Mouse (Mus musculus): Measurements from ENCODE around the gene Cobll1. TPM values are rescaled to one million over a fixed set of nuclear protein-coding genes. Genes with fewer than 3 reads are reported as not detected.

Cobll1 gene
- total RNA-seq, 4 experiments from 2014 or later = 247 to 481 (median 339) TPM

DNA sequence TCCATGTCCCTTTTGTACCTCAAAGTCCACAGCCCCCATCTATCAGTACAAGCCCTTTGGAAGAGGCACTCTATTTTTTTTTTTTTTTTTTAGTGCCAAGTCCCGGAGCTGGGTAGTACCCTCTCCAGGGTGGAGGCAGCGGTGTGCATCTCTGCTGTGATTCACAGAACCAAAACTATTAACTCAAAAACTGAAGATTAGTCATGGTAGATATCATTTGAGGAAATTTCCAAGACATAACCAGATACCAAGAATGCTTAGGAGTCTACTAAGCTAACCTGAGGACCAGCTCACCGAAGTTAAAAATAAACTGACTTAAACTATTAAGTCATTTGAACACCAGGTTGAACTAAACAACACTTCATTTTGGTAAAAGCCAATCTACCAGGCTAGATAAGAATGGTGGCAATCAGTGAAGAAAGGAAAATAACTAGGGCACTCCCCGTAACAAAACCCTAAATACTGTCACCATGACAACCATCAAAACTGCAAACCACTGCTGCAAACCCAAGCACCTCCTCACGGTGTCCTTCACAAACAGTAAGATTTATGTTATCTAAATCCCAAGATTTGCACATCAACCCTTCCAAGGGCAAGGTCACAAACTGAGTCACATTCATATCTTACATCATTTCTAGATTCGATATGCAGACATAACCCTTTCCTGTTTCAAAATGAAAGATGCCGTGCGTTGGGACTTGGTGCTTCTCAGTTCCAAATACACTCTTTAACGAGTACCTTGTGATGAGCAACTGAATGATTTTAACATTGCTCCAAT lies 43.8 kb downstream of the Cobll1 start:
- peak; percentile 55 for DNase-seq

DNA sequence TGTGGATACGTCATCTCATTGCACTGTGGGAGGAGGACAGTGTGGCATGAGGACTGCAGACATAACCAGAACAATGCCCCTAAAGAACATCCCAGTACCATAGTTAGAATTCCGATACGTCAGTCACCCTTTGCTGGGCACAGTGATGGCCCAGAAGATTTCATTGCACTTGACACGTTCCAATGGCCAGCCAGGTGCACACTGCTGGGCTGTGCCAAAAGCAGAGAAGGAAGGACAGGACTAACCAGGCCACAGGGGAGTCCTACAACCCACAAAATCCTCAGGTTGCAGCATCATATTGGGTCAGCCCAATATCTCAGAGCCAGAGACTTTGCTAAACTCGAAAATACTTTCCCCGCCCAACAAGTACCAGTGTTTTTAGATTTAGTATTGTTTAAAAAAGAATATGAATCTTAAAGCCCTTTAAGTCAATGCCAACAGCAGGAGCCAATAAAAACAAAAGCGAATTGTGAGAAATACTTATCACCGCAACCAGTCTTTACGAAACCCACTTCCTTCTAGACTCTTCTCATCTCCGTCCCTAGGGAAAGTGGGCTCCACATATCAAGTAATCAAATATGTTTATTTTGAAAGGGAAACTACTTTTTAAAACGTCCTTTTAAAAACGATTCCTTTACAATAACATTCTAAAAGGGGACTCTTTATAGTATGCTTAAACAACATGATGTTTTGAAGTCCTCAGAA lies 46.0 kb downstream of the Cobll1 start:
- no peak for DNase-seq

DNA sequence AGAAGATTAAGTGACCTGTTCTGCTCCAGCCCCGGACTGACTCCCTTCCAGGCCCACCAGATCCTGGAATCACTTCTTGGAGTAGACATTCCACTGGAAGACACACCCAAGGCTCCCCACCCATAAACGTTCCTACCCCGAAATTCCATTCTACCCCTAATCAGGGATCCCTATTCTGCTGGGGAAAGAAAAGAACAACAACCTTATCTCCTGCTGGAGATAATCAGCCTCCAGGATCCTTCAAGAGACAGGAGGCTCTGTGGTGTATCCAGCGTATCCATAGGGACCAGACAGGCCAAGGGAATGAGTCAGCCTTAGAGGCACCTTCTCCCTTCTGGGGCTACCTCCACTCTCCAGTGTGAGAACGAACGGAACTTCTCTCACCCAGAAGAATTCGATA lies 47.8 kb downstream of the Cobll1 start:
- no peak for DNase-seq

DNA sequence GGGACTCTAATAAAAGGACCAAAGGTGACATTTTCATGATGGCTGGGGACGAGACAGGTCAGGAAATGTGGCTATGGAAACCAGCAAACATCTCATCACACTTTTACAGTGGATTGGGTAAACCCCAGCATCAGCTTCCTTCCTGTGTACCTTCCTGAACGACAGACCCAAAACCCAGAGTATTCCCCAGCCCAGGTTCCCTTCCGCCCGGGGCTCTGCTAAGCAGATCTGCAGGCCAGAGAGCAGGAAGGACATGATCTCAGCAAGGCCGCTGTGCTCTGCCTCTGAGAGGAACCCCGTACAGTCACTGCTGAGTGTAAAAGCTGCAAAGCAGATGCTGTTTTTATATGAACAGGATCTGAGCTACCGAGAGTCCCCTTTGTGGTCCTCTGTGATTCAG lies 49.9 kb downstream of the Cobll1 start:
- no peak for DNase-seq

DNA sequence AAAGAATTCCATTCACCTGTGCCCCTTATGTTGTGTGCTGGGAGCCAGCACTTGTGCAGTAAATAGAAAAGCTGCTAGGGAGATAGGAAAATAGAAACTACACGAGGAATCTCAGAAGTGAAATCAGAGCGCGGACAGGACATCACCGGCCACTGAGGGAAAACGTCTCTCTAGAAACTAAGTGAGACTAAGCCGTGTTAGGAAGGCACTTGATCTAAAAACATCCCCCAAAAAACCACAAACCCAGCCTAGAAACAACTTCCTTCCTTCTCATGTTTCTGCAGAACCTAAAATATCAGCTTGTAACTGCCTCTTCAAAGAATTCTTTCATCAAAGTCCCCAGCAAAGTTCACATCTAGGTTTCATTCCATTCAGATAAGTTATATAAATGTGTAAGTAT lies 50.6 kb downstream of the Cobll1 start:
- no peak for DNase-seq

DNA sequence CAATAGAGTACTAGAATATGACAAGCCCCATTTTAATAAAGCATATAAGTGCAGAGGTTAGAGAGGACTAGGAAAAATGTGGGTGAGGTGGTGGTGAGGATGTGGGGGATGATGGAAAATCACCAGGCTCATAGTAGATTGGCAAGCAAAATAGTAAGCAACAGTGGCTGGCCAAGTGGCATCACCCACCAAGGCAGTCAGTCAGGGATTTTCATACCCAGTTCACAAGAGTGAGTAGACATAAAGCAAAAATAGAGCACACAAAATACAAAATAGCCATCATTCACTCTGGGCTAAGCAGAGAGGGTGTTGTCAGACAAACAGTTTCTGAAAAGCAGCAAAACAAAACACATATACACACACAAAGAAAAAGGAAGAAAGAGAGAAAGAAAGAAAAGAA lies 51.6 kb downstream of the Cobll1 start:
- DNase-seq = no peak

DNA sequence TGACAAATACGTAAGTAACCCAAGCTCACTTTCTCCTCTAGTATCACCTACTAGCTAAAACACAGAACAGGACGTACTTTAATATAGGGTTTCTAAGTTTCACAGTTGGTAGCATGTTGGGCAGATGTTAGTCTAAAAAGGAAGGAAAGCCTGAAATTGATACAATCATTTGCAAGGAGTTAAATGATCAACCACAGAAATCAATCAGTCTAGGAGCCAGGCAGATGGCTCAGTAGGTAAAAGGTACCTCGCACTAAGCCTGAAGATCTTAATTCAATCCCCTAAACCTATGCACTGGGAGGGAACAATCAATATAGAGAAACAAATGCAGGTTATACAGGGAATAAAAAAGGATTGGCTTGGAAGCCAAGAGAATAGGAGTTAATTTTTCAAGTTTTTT lies 52.0 kb downstream of the Cobll1 start:
- DNase-seq = no peak

DNA sequence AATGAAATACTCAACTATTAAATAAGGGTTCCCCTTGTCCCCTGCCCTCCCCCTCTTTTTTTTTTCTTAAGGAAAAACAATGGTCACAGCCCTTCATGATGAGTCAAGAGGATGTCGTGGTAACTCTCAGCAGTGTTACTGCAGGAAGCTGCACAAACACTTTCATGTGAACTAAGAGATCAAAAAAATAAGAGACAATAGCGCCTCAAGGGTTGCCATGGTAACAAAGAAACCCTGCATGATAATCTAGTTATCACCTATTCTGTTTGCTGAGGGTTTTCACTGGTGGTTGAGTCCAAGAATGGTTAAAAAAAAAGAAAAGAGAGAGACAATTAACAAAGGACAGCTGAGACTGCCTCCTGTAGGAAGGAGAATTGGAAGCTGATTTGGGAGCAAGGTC lies 56.5 kb downstream of the Cobll1 start:
- DNase-seq = no peak

DNA sequence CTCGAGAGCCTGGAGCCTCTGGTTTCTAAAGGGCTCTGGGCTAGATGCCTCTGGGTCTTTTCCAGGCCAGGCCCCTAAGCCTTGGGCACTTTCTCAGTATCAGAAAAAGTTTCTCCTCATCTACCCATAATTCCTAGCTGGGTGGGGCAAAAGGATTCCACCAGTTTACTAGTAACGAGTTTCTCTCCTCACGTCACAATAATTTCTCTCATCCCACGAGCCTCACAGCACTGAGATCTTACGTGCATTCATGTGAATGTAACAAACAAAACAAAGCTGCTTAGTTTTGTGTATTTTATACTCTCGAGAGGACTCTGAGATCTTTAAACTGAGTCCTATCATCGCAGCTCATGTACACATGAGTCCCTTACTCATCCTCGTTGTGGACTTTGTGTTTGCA lies 57.5 kb downstream of the Cobll1 start:
- no peak for DNase-seq

DNA sequence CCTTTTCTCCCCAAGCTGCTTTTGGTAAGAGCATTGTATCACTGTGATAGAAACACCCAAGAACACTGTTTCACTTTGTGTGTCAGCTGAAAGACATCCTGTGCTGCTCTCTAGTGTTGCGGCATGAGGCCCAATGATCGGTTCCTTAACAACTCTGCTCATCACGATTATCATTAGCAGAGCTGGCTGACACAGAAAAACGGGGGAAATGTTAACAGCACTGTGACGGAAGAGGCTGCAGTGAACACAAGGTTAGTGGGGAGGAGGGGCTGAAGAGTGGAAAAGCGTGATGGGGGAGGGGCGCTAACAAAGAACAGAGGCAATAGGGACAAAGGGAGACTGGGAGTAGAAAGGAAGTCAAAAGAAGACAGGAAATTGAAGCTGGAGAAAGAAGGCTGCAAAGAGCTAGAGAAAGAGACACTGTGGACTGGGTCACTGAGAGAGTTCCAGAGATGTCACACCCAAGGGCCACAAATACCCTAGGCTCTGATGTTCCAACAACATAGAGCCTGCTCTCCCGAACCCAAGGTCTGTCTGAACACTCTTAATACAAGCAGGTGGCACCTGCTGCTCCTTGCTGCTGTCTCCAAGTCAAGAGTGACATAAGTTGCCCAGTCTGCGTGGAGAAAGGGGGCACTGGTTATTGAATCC lies 58.0 kb downstream of the Cobll1 start:
- DNase-seq = no peak

DNA sequence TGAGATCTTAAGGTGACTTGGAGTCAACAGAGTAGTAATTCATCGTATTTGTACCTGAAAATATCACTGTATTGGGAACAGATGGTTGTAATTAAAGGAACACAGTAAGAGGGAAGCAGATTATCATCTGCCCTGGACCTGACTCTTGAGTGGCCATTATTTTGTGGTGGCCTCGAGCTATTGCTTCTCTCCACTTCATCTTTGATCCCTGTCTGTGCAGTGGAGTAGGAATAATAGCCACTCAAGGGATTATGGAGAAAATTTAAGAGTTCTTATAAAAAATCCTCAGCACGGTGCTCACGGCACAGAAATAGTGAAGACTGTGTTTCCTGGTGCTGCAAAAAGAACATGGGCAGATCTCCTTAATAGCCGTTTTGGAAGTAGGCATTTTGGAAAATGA lies 63.6 kb downstream of the Cobll1 start:
- no peak for DNase-seq

DNA sequence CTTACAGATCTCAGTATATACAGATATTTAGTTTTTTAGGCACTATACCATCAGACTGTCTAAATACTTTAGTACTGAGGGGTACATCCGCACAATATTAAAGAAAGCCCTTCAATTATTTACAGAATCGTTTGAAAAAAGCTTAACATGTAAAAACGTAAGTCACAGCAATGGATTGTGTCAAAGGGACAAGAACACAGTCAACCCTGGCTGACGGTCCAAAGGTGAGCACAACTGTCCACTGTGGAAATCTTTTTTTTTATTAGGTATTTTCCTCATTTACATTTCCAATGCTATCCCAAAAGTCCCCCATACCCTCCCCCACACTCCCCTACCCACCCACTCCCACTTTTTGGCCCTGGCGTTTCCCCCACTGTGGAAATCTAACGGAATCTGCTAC lies 67.1 kb downstream of the Cobll1 start:
- DNase-seq = no peak

DNA sequence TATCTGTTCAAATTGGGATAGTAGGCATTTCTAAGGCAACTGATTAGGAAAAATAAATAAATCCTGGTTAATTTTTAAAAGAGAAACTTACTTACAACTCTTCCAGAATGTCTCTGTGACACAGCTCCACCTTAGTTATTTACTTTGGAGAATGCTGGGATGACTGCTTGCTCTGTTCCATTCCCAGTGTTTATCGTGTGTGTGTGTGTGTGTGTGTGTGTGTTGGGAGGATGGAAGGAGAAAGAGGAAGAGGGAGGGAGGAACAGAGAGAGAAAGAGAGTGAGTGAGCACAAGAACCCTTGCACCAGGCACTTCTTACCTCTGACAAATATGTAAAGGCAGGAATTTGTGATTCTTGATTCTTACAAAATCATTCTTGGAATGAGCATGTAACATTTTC lies 67.7 kb downstream of the Cobll1 start:
- no peak for DNase-seq

DNA sequence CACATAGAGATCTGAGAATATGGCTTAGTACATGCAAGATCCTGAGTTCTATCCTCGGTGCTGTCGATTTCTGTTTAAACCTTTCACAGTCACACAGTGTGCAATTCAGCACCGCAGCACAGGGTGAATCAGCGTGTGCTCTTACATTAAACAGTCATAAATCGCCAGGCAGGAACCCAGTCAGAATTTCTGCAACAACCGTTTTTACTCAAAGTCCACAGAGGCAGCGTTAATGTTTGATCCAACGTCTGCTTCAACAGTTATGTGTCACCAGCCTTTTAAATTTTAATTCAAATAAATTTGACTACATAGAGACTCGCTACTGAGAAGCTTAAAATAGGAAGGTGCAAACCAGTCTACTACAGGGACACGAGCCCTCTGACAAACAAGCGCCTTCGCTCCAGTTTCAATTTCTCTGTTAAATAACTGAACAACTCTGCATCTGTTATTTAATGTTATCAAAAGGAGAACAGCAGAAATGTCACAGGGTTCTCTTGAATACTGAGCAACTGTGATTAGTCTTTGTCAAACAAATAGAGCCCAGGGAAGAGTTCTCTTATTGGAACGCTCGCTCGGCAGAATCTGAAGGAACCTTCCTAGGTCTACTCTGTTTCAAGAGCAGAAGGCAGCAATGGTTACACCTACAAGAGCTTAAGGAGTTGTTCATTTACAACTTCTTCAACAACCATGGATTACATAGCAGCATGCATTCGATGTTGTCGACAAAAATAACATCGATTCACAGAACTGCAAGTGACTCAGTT lies 68.3 kb downstream of the Cobll1 start:
- DNase-seq = no peak

DNA sequence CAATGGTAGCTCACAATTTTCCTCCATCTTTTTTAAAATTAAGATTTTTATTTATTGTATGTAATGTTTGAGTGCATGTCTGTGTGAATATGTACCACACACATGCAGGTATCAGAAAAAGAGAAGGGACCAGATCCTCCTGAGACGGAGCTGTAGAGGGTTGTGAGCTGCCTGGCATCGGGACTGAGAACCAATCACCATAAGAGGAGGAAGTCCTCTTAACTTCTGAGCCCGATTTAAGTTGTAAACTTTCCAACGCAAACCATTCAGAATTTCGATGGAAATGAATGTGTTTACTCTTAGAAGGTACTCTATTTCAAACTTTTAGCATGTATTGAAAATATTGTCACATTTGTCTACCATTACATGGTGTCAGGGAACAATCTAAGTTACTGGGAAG lies 68.9 kb downstream of the Cobll1 start:
- no peak for DNase-seq

DNA sequence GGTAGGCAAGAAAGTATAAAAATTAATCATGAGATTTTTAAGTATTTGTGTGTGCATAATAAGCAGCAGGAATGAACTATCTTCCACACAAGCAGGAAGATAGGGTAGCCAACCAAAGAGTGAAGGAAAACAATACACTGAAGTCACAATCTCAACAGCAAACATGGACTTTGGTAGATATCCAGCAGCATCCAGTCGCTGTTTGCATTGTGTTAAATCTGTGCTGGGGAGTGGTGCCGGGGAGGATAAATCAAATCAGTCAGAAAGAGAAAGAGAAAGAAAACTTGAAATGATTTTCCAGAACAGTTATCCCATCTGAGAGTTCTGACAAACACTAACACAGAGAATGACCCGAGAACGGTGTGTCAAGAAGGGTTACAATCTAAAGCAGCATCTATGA lies 75.2 kb downstream of the Cobll1 start:
- DNase-seq = no peak

DNA sequence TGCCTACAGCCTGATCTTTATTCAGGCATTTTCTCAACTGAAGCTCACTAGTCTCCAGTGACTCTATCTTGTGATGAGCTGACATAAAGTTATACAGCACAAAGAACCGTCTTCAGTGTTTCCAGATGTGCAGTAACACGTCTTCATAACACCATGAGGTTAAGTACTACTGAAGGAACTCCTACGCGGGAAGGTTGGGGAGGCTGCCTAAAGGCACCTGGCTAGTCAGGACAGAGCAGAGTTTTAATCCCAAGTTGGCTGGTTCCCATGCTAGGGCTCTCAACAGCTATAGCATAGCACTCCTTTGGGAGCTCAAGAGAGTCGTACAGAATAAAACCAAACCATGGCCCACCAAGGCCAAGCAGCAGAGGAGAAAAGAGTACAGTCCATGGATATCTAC lies 76.6 kb downstream of the Cobll1 start:
- DNase-seq = no peak

DNA sequence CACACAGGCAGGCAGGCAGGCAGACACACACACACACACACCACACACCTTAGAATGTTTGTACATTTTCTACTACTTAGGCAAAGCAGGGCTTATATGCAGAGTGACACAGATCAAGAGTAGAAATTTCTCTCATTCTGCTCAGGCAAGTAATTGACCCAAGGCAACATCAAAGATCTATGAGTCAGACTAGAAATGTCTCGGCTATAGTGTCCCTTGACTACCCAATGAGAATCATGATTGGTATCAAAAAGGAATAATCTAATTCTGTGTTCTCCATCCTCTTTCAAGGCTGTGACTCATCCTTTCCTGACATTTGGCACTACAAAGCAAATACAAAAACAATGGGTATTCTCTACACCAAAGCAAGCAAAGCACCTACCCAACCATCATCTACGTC lies 77.5 kb downstream of the Cobll1 start:
- DNase-seq = no peak

DNA sequence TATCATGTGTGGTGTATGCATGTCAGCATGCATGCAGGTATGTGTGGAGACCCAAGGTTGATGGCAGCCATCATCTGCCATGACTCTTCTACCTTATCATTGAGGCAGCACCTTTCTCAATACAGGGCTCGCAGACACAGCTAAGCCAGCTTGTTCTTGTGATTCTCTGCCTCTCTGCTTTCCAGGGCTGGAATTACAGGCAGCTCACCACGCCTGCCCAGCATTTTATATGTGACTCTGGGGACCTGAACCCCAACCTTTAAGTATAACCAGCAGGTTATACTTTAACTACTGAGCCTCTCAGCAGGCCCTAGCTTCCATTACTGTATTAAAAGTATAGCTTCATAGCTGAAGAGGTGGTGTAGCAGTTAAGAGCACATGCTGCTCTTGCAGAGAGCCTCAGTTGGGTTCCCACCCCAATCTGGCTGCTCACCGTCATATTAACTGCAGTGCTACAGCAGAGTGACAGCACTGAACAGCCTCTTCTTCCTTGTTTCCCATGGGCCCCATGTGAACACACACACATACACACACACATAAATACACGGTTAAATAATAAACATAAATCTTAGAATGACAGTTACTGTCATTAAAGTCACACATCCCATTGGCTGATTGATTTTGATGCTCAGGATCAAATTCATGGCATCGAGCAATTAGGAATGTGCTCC lies 81.1 kb downstream of the Cobll1 start:
- no peak for DNase-seq

DNA sequence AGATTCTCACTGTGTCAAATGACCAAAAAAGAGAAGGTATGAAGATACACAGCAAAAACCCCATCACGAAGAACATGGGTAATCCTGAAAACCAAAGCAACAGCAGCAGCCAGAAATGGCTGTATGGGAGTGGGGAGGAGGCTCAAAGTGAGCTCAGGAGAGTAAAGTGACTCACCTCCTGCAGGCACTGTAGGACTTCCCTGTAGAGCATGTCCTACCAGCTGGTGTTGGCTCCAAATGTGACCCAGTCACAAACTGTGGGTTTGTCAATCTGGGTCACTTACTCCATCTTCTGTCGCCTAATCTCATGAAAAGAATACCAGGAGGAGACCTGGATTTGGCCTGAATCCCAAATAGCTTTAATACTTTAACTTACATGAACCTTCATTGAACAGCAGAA lies 81.9 kb downstream of the Cobll1 start:
- no peak for DNase-seq

DNA sequence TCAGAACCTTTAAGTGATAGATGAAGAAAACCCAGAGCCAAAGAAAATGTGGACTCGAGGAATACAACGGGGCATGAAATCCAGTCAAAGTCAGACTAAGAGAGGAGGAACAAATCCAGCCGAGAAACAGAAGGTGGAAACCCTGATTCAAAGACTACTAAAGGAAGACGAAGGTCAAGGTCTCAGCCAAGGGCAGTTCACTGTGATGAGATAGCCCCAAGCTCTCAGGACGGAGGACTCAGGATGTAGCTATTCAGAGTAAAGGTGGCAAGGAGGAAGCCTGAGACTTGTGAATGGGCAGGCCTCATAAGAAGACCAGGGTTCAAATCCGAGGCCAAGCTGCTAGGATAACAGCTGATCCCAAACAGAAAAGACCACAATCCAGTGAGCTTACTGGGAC lies 90.3 kb downstream of the Cobll1 start:
- no peak for DNase-seq

DNA sequence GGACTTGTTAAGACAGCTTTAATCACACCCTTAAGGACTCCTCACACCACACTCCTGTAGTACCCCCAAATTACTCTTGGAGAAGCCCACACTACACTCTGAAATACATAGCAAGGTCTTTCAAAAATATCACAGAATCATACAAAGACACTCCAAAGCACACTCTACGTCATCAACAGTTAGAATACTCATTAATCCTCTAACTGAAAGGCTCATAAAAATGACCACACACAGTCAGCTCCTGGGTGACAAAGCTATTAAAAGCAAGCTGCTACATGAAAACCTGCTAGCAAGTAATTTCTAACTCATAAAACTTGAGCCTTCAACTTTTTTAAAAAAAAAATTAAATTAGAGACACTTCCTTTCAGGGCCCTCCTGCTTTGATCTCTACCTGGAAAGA lies 91.8 kb downstream of the Cobll1 start:
- DNase-seq = no peak
